Mouse (Mus musculus): Measurements from ENCODE around the gene Olfr877.

- no peak for TF ChIP-seq POLR2A (IDR thresholded peaks at IDR 0.05; ENCODE audit: insufficient read depth, low read depth, low read length)
- TF ChIP-seq CTCF (IDR thresholded peaks at IDR 0.05; ENCODE audit: insufficient read depth, low read depth, low read length) = no peak
Observed at GRCm38 (mm10) chr9:37870246-37870645, 16.2 kb downstream of the Olfr877 start.

All from olfactory bulb, adult 2 months (tissue).